Mouse (Mus musculus): ENCODE results near the gene Vdac2.

- TF ChIP-seq CTCF (IDR thresholded peaks at IDR 0.05; ENCODE audit: low read depth) (no peak), EP300 (optimal IDR thresholded peaks at IDR 0.05) (no peak)
Measured at GRCm38 (mm10) chr14:21787374-21787773, 37.7 kb upstream of the Vdac2 start.
